Mouse (Mus musculus) limb, embryonic 15.5 days (tissue): ENCODE data around the gene Lix1l. TPM values are rescaled to one million over a fixed set of nuclear protein-coding genes. Genes with fewer than 3 reads are reported as not detected.

Experiments
- ATAC-seq: fragments of 200-750 bp; cut with Nextera tagmentation; 2 replicates; pipeline ENCODE4 v1.8.0; 2017; ENCODE audit warnings: low read depth, moderate TSS enrichment; ENCODE audit not compliant: insufficient number of reproducible peaks, low FRiP score, low TSS enrichment
- H3K27ac ChIP-seq: fragments of 300-500 bp; sonication (generic); 2 replicates; pipeline ENCODE4 v1.5.1; 2015; ENCODE audit warnings: moderate library complexity, mild to moderate bottlenecking, inconsistent platforms
- H3K27me3 ChIP-seq: fragments of 300-500 bp; sonication (generic); 2 replicates; pipeline ENCODE4 v1.6.1; 2015; ENCODE audit warnings: inconsistent platforms
- H3K36me3 ChIP-seq: fragments of 300-500 bp; sonication (generic); 2 replicates; pipeline ENCODE4 v1.6.1; 2015; ENCODE audit warnings: inconsistent platforms
- H3K4me1 ChIP-seq: fragments of 300-500 bp; sonication (generic); 2 replicates; pipeline ENCODE4 v1.6.1; 2015; ENCODE audit warnings: inconsistent platforms
- H3K4me2 ChIP-seq: fragments of 300-500 bp; sonication (generic); 2 replicates; pipeline ENCODE4 v1.6.1; 2015; ENCODE audit warnings: mild to moderate bottlenecking, inconsistent platforms
- H3K4me3 ChIP-seq: fragments of 300-500 bp; sonication (generic); 2 replicates; pipeline ENCODE4 v1.5.1; 2015; ENCODE audit warnings: mild to moderate bottlenecking, inconsistent platforms
- H3K9ac ChIP-seq: fragments of 300-500 bp; sonication (generic); 2 replicates; pipeline ENCODE4 v1.6.1; 2015; ENCODE audit warnings: inconsistent platforms
- H3K9me3 ChIP-seq: fragments of 300-500 bp; sonication (generic); 2 replicates; pipeline ENCODE4 v1.6.1; 2016; ENCODE audit warnings: inconsistent platforms
- WGBS: fragments of 180-500 bp; shearing (Covaris S2); methylation state at CpG from one replicate; pipeline ENCODE4 v1.1.7; 2015; 5-methylcytosine and 5-hydroxymethylcytosine counted together
- polyA plus RNA-seq: library from polyadenylated mRNA; unstranded; fragments of >200 nt; fragmentation: Nextera tagmentation; extraction: Ambion mirVana; gene quantifications from 2 replicates; pipeline ENCODE4 v1.2.1, GENCODE M21; 2015

The Lix1l gene
- polyA plus RNA-seq, 1 experiment from 2014 or later, result 9.4 TPM

DNA sequence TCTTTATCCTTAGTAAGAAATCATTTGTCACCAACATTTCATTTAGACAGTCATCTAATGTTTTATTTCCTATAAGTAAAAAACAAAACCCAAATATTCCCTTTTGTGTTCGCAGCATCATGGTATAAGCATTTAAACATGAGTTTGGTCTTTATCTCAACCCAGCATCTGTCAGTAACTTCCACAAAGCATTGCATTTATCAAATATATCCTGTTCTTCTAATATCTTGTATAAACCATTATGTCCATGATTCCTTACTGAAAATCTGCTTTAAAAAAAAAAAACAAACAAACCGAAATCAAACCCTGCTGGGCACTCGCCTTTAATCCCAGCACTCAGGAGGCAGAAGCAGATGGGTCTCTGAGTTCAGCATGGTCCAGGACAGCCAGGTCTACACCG, 5.7 kb downstream of the Lix1l start:
- no peak overlapping the region for H3K27ac ChIP-seq
- H3K4me1 ChIP-seq, result peaks cover 28% of the 10 kb centered on the region
- H3K27me3 ChIP-seq, result no peaks in the 10 kb centered on the region
- H3K9ac ChIP-seq, result no peak overlapping the region
- no peak for ATAC-seq
- H3K4me3 ChIP-seq, result no peak overlapping the region
- H3K36me3 ChIP-seq, result peaks cover 10% of the 10 kb centered on the region; the same call in 1 of the 2 replicates
- WGBS, result 88% methylated on average over 4 of the region's 4 CpGs
- H3K4me2 ChIP-seq, result no peak overlapping the region
- no peaks in the 10 kb centered on the region for H3K9me3 ChIP-seq

DNA sequence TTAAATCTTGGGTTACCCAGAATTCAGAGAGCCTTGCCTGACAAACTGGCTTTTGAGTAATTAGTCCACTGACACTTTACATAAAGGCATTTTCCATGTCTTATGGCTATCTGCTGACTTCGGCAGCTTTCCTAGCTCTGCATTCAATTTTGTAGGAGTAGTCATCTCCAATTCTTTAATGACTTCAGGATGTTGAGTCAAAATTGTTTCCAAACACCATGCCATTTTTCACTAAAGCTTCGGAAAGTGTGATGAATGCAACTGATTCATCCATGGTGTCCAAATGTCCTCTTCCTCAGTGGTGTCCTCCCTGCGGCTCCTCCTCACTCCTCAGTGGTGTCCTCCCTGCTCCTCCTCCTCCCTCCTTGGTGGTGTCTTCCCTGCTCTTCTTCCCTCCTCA, 17.0 kb downstream of the Lix1l start:
- Histone ChIP-seq H3K4me3 (no peak overlapping the region), H3K4me2 (no peak overlapping the region), H3K9ac (no peak overlapping the region), H3K27me3 (no peaks in the 10 kb centered on the region), H3K9me3 (no peaks in the 10 kb centered on the region), H3K4me1 (no peaks in the 10 kb centered on the region), H3K36me3 (peaks cover 60% of the 10 kb centered on the region), H3K27ac (no peak overlapping the region)
- no peak for ATAC-seq
- whole genome bisulfite sequencing, result 68% methylated on average over 3 of the region's 3 CpGs

DNA sequence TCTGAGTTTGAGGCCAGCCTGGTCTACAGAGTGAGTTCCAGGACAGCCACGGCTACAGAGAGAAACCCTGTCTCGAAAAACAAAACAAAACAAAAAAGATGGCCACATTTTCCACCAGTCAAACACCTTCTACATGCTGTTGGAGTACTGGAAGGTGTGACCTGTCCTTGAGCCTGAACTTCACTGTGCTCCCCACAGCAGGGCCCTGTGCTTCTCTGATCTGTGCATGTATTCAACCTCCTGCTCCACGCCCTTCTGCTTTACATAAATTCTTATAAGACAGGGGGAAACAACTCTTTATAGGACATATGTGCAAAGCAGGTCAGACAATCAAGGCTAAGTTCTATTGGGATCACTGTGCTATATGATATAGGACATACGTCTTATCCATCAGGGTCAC, 22.3 kb downstream of the Lix1l start:
- Histone ChIP-seq H3K9me3 (no peaks in the 10 kb centered on the region), H3K4me3 (no peak overlapping the region), H3K27ac (no peak overlapping the region), H3K4me1 (no peaks in the 10 kb centered on the region), H3K36me3 (peaks cover 61% of the 10 kb centered on the region), H3K9ac (no peak overlapping the region), H3K27me3 (no peaks in the 10 kb centered on the region), H3K4me2 (no peak overlapping the region)
- WGBS, result 88% methylated on average over 4 of the region's 4 CpGs
- ATAC-seq, result no peak

DNA sequence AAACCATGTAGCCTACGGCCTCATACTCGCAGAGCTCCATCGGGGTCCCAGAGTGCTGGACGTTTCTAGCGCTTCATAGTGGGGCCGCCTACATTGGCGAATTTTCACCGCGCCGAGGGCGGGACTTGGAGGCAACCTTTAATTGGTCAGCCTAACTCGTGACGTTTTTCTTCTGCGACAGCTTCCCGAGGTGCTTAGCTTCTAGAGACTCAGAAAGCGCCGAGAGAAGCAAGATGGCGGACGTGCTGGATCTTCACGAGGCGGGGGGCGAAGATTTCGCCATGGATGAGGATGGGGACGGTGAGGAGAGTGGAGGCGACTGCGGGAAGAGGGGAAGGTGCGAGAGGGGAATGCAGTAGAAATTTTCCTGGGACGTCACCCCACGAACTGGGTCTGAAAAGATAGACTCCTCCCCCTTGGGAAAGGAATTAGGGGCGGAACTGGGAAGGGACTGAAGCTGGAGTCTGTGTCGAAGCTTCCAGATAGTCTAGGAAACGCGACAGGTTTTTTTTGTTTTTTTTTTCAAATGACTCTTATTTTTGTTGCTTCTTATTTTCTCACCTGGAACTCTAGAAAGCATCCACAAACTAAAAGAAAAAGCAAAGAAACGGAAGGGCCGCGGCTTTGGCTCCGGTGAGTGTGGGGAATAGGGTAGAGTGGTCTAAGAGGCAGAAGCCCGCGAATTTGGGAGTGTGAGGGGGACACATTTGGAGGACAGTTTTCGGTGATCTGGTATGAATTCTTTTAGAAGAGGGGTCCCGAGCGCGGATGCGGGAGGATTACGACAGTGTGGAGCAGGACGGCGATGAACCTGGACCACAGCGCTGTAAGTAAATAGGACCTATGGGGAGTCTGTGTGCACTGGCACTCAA, 29.0 kb downstream of the Lix1l start, which contains the start of gene Rbm8a:
Gene Rbm8a (plus strand): TSS at position 205 of the 872 bp plus-strand sequence.
- H3K27me3 ChIP-seq, result no peaks in the 10 kb centered on the region
- no peaks in the 10 kb centered on the region for H3K9me3 ChIP-seq
- peaks cover 20% of the 10 kb centered on the region for H3K4me1 ChIP-seq
- peak within 1 kb of the TSS; percentile 69 for H3K4me2 ChIP-seq
- peak within 1 kb of the TSS; percentile 57 for H3K4me3 ChIP-seq
- under 1% methylated on average over 48 of the region's 48 CpGs for WGBS
- ATAC-seq, result peak; percentile 93
- H3K36me3 ChIP-seq, result peaks cover 35% of the 10 kb centered on the region
- peak within 1 kb of the TSS; percentile 65 for H3K9ac ChIP-seq
- peak within 1 kb of the TSS; percentile 81 for H3K27ac ChIP-seq

DNA sequence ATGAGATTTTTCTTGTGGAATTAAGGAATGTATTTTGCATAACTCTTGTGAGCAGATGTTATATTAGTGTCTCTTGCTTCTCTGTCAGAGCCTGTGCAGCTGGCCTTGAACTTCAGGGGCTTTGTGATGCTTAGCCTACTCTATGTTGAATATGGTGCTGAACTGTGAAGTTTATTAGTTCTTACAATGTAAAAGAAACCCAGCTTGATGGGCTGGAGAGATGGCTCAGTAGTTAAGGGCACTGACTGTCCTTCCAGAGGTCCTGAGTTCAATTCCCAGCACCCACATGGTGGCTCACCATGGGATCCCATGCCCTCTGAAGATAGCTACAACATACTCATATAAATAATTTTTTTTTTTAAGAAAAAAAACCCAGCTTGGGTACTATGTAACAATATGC, 31.1 kb downstream of the Lix1l start:
- Histone ChIP-seq H3K4me2 (no peak overlapping the region), H3K27ac (no peak overlapping the region), H3K27me3 (no peaks in the 10 kb centered on the region), H3K4me1 (peaks cover 35% of the 10 kb centered on the region), H3K36me3 (peaks cover 24% of the 10 kb centered on the region), H3K9ac (no peak overlapping the region), H3K9me3 (no peaks in the 10 kb centered on the region), H3K4me3 (no peak overlapping the region)
- ATAC-seq, result no peak

DNA sequence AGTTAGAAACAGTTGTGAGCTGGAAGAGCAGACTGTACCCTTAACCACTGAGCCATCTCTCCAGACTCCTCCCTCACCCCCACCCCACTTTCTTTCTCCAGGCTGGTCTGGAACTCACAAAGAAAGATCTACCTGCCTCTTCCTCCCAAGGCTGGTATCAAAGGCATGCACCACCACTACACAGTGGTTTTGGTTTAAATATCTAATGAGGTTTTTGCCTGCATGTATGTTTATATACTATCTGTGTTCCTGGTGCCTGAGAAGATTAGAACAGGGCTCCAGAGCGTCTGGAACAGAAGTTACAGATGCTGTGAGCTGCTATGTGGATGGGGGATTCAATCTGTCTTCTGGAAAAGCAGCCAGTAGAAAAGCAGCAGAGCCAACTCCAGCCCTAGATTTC, 33.1 kb downstream of the Lix1l start:
- ATAC-seq, result no peak
- H3K9me3 ChIP-seq, result no peaks in the 10 kb centered on the region

DNA sequence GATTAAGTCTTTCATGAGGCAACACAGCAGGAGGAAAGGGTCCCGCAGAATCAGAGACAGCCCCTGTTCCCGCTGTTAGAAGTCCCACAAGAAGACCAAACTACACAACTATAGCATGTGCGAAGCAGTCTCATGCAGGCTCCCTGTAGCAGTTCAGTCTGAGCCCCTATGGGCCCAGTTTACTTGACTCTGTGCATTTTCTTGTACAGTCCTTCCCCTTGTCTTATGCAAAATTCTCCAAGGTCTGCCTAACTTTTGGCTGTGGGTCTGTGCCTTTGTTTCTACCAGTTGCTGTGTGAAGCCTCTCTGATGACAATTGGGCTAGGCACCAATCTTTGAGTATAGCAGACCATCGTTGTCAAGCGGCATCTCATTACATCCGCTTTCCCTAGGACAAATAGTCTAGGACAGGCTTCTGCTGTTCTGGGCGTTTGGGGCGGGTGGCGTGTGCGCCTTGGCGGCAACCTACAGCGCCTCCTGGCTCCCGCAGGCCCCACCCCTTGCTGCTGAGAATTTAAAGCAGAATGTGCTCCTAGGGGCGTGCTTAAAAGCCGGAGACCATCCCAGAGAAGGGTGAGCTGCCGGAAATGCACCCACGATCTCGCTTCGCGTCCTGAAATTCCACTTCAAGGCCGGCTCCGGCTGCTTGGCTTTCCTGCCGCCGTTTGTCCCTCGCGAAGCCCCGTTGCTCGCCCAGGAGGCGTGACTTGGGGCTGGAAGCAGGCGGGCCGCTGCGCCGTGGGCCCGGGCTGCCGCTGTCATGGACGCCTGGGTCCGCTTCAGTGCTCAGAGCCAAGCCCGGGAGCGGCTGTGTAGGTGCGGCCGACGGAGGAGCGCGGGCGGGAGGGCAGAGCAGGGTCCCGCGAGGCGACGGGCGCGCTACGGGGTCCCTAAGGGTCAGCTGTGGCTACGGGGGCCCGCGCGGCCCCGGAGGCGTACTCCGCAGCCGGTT, 34.3 kb downstream of the Lix1l start, which contains the start of the genes Pex11b and Gm42957:
Gene Pex11b (plus strand): TSS at position 449 of the 952 bp plus-strand sequence.
Gene Gm42957 (plus strand): TSS at position 547 of the 952 bp plus-strand sequence.
- H3K9ac ChIP-seq, result peak within 1 kb of the TSS; percentile 95
- H3K27me3 ChIP-seq, result no peaks in the 10 kb centered on the region
- peak within 1 kb of the TSS; percentile 57 for H3K4me2 ChIP-seq
- WGBS, result 1% methylated on average over 60 of the region's 60 CpGs
- H3K4me3 ChIP-seq, result peak within 1 kb of the TSS; percentile 90
- no peaks in the 10 kb centered on the region for H3K9me3 ChIP-seq
- H3K4me1 ChIP-seq, result peaks cover 28% of the 10 kb centered on the region
- peak; percentile 85 for ATAC-seq
- peak within 1 kb of the TSS; percentile 90 for H3K27ac ChIP-seq
- peaks cover 55% of the 10 kb centered on the region for H3K36me3 ChIP-seq

More for the DNA sequence above, 33.1 kb downstream of the Lix1l start:
- Histone ChIP-seq H3K36me3 (peaks cover 43% of the 10 kb centered on the region), H3K27ac (no peak overlapping the region), H3K27me3 (no peaks in the 10 kb centered on the region), H3K4me1 (peaks cover 30% of the 10 kb centered on the region), H3K4me2 (no peak overlapping the region), H3K9ac (no peak overlapping the region), H3K4me3 (no peak overlapping the region)
- WGBS, result 65% methylated on average over 1 of the region's 1 CpGs

DNA sequence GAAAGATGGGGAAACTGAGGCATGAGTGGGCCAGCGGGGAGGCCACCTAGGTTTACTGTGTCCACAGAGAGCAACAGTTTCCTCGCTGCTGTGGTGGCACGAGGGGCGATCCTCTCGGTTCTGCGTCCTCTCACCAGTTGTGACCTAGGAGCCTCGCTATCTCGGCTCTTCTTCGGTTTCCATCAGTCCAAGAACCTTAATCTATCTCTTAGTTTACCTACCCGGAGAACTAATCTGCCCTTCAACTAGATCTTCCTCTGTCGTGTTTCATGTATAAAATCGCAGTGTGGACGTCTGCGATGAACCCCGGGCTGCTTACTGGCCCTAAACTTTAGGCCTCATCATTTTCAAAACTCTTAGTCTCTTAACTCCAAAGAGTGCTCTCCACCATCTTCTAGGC, 35.0 kb downstream of the Lix1l start:
- no peak for ATAC-seq
- Histone ChIP-seq H3K9ac (peak overlapping the region; percentile 95), H3K36me3 (peaks cover 59% of the 10 kb centered on the region), H3K9me3 (no peaks in the 10 kb centered on the region), H3K4me1 (peaks cover 21% of the 10 kb centered on the region), H3K4me2 (peak overlapping the region; percentile 57), H3K27ac (peak overlapping the region; percentile 90), H3K4me3 (peak overlapping the region; percentile 90), H3K27me3 (no peaks in the 10 kb centered on the region)
- 8% methylated on average over 15 of the region's 15 CpGs for WGBS

DNA sequence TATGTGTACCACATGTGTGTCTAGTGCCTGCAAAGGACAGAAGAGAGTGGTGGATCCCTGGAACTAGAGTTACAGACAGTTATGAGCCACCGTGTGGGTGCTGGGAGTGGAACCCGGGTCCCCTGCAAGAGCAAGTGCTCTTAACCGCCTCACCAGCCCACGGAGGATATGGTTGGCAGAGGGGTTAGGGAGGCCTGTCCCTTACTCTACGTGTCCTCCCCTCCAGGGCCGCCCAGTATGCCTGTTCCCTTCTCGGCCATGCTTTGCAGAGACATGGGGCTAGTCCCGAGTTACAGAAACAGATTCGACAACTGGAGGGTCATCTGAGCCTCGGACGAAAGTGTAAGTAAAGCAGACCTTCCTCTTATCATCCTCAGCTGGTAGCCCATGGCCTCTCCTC, 35.5 kb downstream of the Lix1l start:
- Histone ChIP-seq H3K9ac (0 out of 2 replicates have a peak overlapping the region, but pooled peaks have one; percentile 95), H3K27ac (no peak overlapping the region), H3K4me1 (peaks cover 21% of the 10 kb centered on the region), H3K9me3 (no peaks in the 10 kb centered on the region), H3K27me3 (no peaks in the 10 kb centered on the region), H3K36me3 (peaks cover 61% of the 10 kb centered on the region), H3K4me3 (peak overlapping the region; percentile 90), H3K4me2 (peak overlapping the region; percentile 57)
- no peak for ATAC-seq
- 69% methylated on average over 11 of the region's 11 CpGs for WGBS

DNA sequence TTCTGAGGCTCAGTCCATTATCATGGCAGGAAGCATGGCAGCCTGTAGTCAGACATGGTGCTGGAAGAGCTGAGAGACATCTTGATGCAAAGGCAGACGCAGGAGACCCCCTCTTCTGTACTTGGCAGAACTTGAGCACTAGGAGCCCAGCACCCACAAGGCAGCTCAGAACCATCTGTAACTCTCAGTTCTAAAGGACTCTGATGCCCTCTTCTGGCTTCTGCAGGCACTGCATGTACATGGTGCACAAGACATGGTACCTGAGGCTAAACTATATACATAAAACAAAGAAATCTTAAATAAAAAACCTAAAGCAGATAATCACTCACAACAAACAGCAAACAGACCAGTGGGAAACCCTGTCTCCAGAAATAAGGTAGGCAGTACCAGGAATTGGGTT, 38.3 kb downstream of the Lix1l start:
- no peak overlapping the region for H3K27ac ChIP-seq
- H3K4me3 ChIP-seq, result no peak overlapping the region
- no peak for ATAC-seq
- no peak overlapping the region for H3K9ac ChIP-seq
- H3K27me3 ChIP-seq, result no peaks in the 10 kb centered on the region
- no peak overlapping the region for H3K4me2 ChIP-seq
- H3K4me1 ChIP-seq, result peaks cover 21% of the 10 kb centered on the region
- WGBS, result 85% methylated on average over 1 of the region's 1 CpGs
- H3K9me3 ChIP-seq, result no peaks in the 10 kb centered on the region
- peaks cover 56% of the 10 kb centered on the region for H3K36me3 ChIP-seq

DNA sequence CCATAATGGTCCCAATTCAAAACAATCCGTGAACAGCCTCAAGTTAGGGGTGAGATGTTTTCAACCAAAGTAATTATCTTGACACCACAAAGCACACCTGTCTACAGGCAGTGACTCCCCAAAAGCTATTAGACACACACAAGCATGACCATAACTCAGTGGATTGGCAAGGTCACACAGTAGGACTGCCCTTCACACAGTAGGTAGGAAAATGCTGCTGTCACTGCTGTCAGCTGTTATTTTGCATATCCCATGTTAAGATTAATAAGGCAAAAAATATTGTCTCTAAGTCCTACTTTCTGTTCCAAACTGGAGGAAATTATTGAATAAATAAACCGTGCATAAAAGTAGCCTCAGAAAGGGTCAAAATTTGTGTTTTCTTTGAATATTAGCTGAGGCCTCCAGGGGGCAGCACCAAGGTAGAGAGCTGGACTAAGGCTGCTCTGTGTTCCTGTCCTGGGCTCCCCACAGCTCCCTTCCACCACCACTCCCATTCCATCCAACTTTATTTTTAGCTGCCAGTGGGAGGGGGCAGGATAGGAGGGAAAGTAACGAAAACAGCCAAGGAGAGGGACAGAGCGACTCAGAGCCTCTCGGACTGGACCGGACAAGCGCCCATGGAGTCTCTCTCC, 44.2 kb downstream of the Lix1l start, which contains the start of gene Itga10:
Gene Itga10 (plus strand): TSS at position 567 of the 632 bp plus-strand sequence.
- WGBS, result 58% methylated on average over 7 of the region's 7 CpGs
- H3K9me3 ChIP-seq, result no peaks in the 10 kb centered on the region
- peak within 1 kb of the TSS; percentile 20; the same call in 1 of the 2 replicates for H3K4me2 ChIP-seq
- H3K4me3 ChIP-seq, result peak within 1 kb of the TSS; percentile 21
- peak; percentile 64; the same call in 1 of the 2 replicates for ATAC-seq
- peaks cover 50% of the 10 kb centered on the region for H3K36me3 ChIP-seq
- H3K9ac ChIP-seq, result no peak within 1 kb of the TSS
- H3K4me1 ChIP-seq, result 0 out of 2 replicates have a peak, but pooled peaks cover 4% of the 10 kb centered on the region
- peak within 1 kb of the TSS; percentile 67 for H3K27ac ChIP-seq
- no peaks in the 10 kb centered on the region for H3K27me3 ChIP-seq
